Mouse (Mus musculus) layer of hippocampus, postnatal 14 days (tissue): Measurements from ENCODE around the gene Ssxb2. TPM values are rescaled to one million over a fixed set of nuclear protein-coding genes. Genes with fewer than 3 reads are reported as not detected.
"Not testable (repeated sequence)": the region's sequence is repeated elsewhere in the genome, so short reads cannot be mapped to it uniquely, and the experiment has no call there.

Experiments used
- DNase-seq, 2 experiments: peaks; one replicate each; pipeline ENCODE4 v3.0.0; 2021 to 2022; ENCODE audit warnings: low spot score in 2 of 2, mixed read lengths in 1 of 2
- long read RNA-seq, 2 experiments: library from polyadenylated mRNA; stranded (forward); transcript quantifications; one replicate each; pipeline ENCODE4 v2.0.0; 2021
- total RNA-seq, 2 experiments: library from RNA; stranded (reverse); gene quantifications; 2 replicates each; pipeline ENCODE4 v1.2.3; 2021

The Ssxb2 gene
- not detected for total RNA-seq
- long read RNA-seq, experiment 1, result 0 reads
- long read RNA-seq, experiment 2, result 0 reads

GRCm38 (mm10) chrX:8461626-8462025, at the start of gene Ssxb2:
TSS of gene Ssxb2 (minus strand) at chrX:8461726.
- DNase-seq, result not testable (repeated sequence)

GRCm38 (mm10) chrX:8413005-8413404, 48.5 kb downstream of the Ssxb2 start, which contains the start of gene Ssxb1:
TSS of gene Ssxb1 (plus strand) at chrX:8413305.
- not testable (repeated sequence) for DNase-seq

Other genes starting within 250 kb of the Ssxb2 start
- 10 to 100 TPM; 23.5 to 25.3 TPM for gene Ftsj1, start 209.3 kb downstream of the Ssxb2 start, total RNA-seq
- gene Slc38a5, start 190.6 kb downstream of the Ssxb2 start, total RNA-seq, result 10 to 100 TPM; 10.1 to 11.0 TPM
- not detected for gene Ssxb10, start 134.3 kb downstream of the Ssxb2 start, total RNA-seq
- not detected for gene Ssxb9, start 94.7 kb downstream of the Ssxb2 start, total RNA-seq
- not detected for gene Ssxb1, start 48.4 kb downstream of the Ssxb2 start, total RNA-seq
- not detected for gene Gm14459, start 63.2 kb upstream of the Ssxb2 start, total RNA-seq
- gene Ssxb6, start 86.5 kb upstream of the Ssxb2 start, total RNA-seq, result not detected
- gene Ssxb3, start 130.1 kb upstream of the Ssxb2 start, total RNA-seq, result not detected
- gene Ssxb8, start 229.1 kb upstream of the Ssxb2 start, total RNA-seq, result not detected